Mouse (Mus musculus): ENCODE data around the gene Serhl.
"Not testable (repeated sequence)": the region's sequence is repeated elsewhere in the genome, so short reads cannot be mapped to it uniquely, and the experiment has no call there.

Serhl gene

GRCm38 (mm10) chr15:83089429-83089605 is at the start of gene Serhl:
Gene Serhl (plus strand): TSS chr15:83089506.
- no peak for DNase-seq

GRCm38 (mm10) chr15:83040156-83040555 is 49.1 kb upstream of the Serhl start:
- no peak for DNase-seq

- peak; percentile 75 for DNase-seq
Observed at GRCm38 (mm10) chr15:83042655-83043361, 46.5 kb upstream of the Serhl start.

- DNase-seq: no peak
Observed at GRCm38 (mm10) chr15:83043362-83043708, 46.0 kb upstream of the Serhl start.

- not testable (repeated sequence) for DNase-seq
Observed at GRCm38 (mm10) chr15:83045565-83045964, 43.7 kb upstream of the Serhl start.

GRCm38 (mm10) chr15:83046308-83046707 is 43.0 kb upstream of the Serhl start:
- no peak for DNase-seq

GRCm38 (mm10) chr15:83046730-83047129 is 42.6 kb upstream of the Serhl start:
- no peak for DNase-seq

- no peak for DNase-seq
Observed at GRCm38 (mm10) chr15:83052341-83053104, 36.8 kb upstream of the Serhl start.

GRCm38 (mm10) chr15:83053261-83053660 is 36.0 kb upstream of the Serhl start:
- DNase-seq: no peak

- DNase-seq: no peak
Observed at GRCm38 (mm10) chr15:83055569-83055968, 33.7 kb upstream of the Serhl start.

- peak; percentile 15 for DNase-seq
Observed at GRCm38 (mm10) chr15:83056378-83057083, 32.8 kb upstream of the Serhl start.

- no peak for DNase-seq
Observed at GRCm38 (mm10) chr15:83057533-83057932, 31.8 kb upstream of the Serhl start.

GRCm38 (mm10) chr15:83059233-83059660 is 30.1 kb upstream of the Serhl start:
- no peak for DNase-seq

- DNase-seq: peak; percentile 18
Observed at GRCm38 (mm10) chr15:83061689-83062088, 27.6 kb upstream of the Serhl start.

- DNase-seq: not testable (repeated sequence)
Observed at GRCm38 (mm10) chr15:83062582-83062981, 26.7 kb upstream of the Serhl start.

- no peak for DNase-seq
Observed at GRCm38 (mm10) chr15:83065543-83065942, 23.8 kb upstream of the Serhl start.

- DNase-seq: no peak
Observed at GRCm38 (mm10) chr15:83068270-83068669, 21.0 kb upstream of the Serhl start.

GRCm38 (mm10) chr15:83070942-83071341 is 18.4 kb upstream of the Serhl start:
- no peak for DNase-seq

GRCm38 (mm10) chr15:83071752-83072151 is 17.6 kb upstream of the Serhl start:
- no peak for DNase-seq

- no peak for DNase-seq
Observed at GRCm38 (mm10) chr15:83074179-83074578, 15.1 kb upstream of the Serhl start.

- peak; percentile 25 for DNase-seq
Observed at GRCm38 (mm10) chr15:83075607-83076525, 13.4 kb upstream of the Serhl start.

GRCm38 (mm10) chr15:83083530-83083929 is 5.8 kb upstream of the Serhl start:
- DNase-seq: no peak

GRCm38 (mm10) chr15:83084022-83084640 is 5.2 kb upstream of the Serhl start:
- DNase-seq: peak; percentile 41
